In the genomic region with DNA sequence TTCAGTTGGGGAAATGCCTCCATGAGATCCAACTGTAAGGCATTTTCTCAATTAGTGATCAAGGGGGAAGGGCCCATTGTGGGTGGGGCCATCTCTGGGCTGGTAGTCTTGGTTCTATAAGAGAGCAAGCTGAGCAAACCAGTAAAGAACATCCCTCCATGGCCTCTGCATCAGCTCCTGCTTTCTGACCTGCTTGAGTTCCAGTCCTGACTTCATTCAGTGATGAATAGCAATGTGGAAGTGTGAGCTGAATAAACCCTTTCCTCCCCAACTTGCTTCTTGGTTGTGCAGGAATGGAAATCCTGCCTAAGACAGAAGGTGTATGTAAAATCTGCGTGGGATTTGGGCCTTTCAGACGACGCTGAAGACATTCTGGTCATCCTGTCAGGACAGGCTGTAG, we compare ENCODE assay signal across 8 mouse cellular contexts. TPM values are rescaled to one million over a fixed set of nuclear protein-coding genes. Genes with fewer than 3 reads are reported as not detected.
DNase-seq lines count a peak whose midpoint lies in the region; ATAC-seq and TF ChIP-seq lines count a peak whose summit lies in the region.
"Not testable (repeated sequence)": the region's sequence is repeated elsewhere in the genome, so short reads cannot be mapped to it uniquely, and the experiment has no call there.

No protein-coding gene starts in this region.

- H3K9ac ChIP-seq in forebrain, embryonic 16.5 days (replicated peaks; ENCODE audit: low read depth, low read length), result peak overlapping the region; percentile 61
- H3K9ac ChIP-seq in hindbrain, embryonic 11.5 days (ENCODE audit: low read depth, low read length), result peak overlapping the region; percentile 40
- peak overlapping the region; percentile 99 for H3K9ac ChIP-seq in kidney, embryonic 16.5 days (replicated peaks; ENCODE audit: low read length)
- peak overlapping the region; percentile 76 for H3K9ac ChIP-seq in liver, embryonic 12.5 days
- peak overlapping the region; percentile 94 for H3K9ac ChIP-seq in midbrain, embryonic 11.5 days (ENCODE audit: low read length)

- DNase-seq in embryonic facial prominence, embryonic 10.5 days (ENCODE audit: low spot score); hindbrain, embryonic 11.5 days (ENCODE audit: low spot score): not testable (repeated sequence)
- DNase-seq in midbrain, embryonic 11.5 days (ENCODE audit: low spot score, missing footprints), result peak; percentile 56
- DNase-seq in spleen, postnatal 10 days (ENCODE audit: low spot score in 2 of 2), result peak; percentile 54 to 65

- not testable (repeated sequence) for H3K27me3 ChIP-seq in C2C12 (ENCODE audit: control insufficient read depth, insufficient read depth, insufficient read length); embryonic facial prominence, embryonic 10.5 days (replicated peaks; ENCODE audit: low read depth, poor library complexity, severe bottlenecking); forebrain, embryonic 16.5 days (replicated peaks; ENCODE audit: control insufficient read depth, insufficient read depth, low read length); hindbrain, embryonic 11.5 days (ENCODE audit: control insufficient read depth, insufficient read depth, low read length); kidney, embryonic 16.5 days (ENCODE audit: insufficient read depth, low read length); liver, embryonic 12.5 days (replicated peaks); midbrain, embryonic 11.5 days (ENCODE audit: control insufficient read depth, insufficient read depth, low read length)

- peaks cover 41% of the 10 kb centered on the region for H3K4me1 ChIP-seq in embryonic facial prominence, embryonic 10.5 days
- peaks cover 44% of the 10 kb centered on the region for H3K4me1 ChIP-seq in forebrain, embryonic 16.5 days (replicated peaks; ENCODE audit: control insufficient read depth, insufficient read depth, low read length)
- H3K4me1 ChIP-seq in hindbrain, embryonic 11.5 days (replicated peaks; ENCODE audit: control insufficient read depth, insufficient read depth, low read length), result peaks cover 16% of the 10 kb centered on the region
- peaks cover 41% of the 10 kb centered on the region for H3K4me1 ChIP-seq in kidney, embryonic 16.5 days (ENCODE audit: insufficient read depth, low read length)
- peaks cover 68% of the 10 kb centered on the region for H3K4me1 ChIP-seq in liver, embryonic 12.5 days
- H3K4me1 ChIP-seq in midbrain, embryonic 11.5 days (ENCODE audit: control insufficient read depth, insufficient read depth, low read length), result peaks cover 25% of the 10 kb centered on the region

- H3K79me3 ChIP-seq in C2C12 (ENCODE audit: low read depth), result peaks cover 44% of the 10 kb centered on the region

- not testable (repeated sequence) for H3K9me3 ChIP-seq in embryonic facial prominence, embryonic 10.5 days; forebrain, embryonic 16.5 days (ENCODE audit: control insufficient read depth, low read length); hindbrain, embryonic 11.5 days (ENCODE audit: control insufficient read depth, low read length); kidney, embryonic 16.5 days (ENCODE audit: low read length); liver, embryonic 12.5 days (replicated peaks); midbrain, embryonic 11.5 days (ENCODE audit: control insufficient read depth, low read length)

- peak overlapping the region; percentile 78 for H3K4me2 ChIP-seq in forebrain, embryonic 16.5 days (ENCODE audit: low read length)
- peak overlapping the region; percentile 39 for H3K4me2 ChIP-seq in hindbrain, embryonic 11.5 days (replicated peaks; ENCODE audit: low read depth, low read length)
- H3K4me2 ChIP-seq in kidney, embryonic 16.5 days (replicated peaks; ENCODE audit: low read depth, low read length), result peak overlapping the region; percentile 66
- peak overlapping the region; percentile 83 for H3K4me2 ChIP-seq in liver, embryonic 12.5 days
- peak overlapping the region; percentile 71 for H3K4me2 ChIP-seq in midbrain, embryonic 11.5 days

- not testable (repeated sequence) for TF ChIP-seq CTCF in C2C12 (IDR thresholded peaks at IDR 0.05; ENCODE audit: control insufficient read depth, insufficient read depth, insufficient read length)

- peaks cover 67% of the 10 kb centered on the region for H3K79me2 ChIP-seq in C2C12 (ENCODE audit: control insufficient read depth, insufficient read depth)

- H3ac ChIP-seq in C2C12 (ENCODE audit: control insufficient read depth, insufficient read length, low read depth), result peak overlapping the region; percentile 32

- not testable (repeated sequence) for ATAC-seq in forebrain, embryonic 16.5 days; hindbrain, embryonic 11.5 days (ENCODE audit: low FRiP score); kidney, embryonic 16.5 days (ENCODE audit: low FRiP score, low TSS enrichment); liver, embryonic 12.5 days; midbrain, embryonic 11.5 days (ENCODE audit: low FRiP score)

- H3K36me3 ChIP-seq in C2C12 (ENCODE audit: control insufficient read depth, insufficient read depth), result peaks cover 29% of the 10 kb centered on the region
- peaks cover 33% of the 10 kb centered on the region for H3K36me3 ChIP-seq in embryonic facial prominence, embryonic 10.5 days (replicated peaks)
- peaks cover 24% of the 10 kb centered on the region for H3K36me3 ChIP-seq in forebrain, embryonic 16.5 days (ENCODE audit: control insufficient read depth, insufficient read depth)
- peaks cover 20% of the 10 kb centered on the region for H3K36me3 ChIP-seq in hindbrain, embryonic 11.5 days (ENCODE audit: control insufficient read depth, insufficient read depth, low read length)
- peaks cover 26% of the 10 kb centered on the region for H3K36me3 ChIP-seq in kidney, embryonic 16.5 days (ENCODE audit: insufficient read depth, low read length)
- H3K36me3 ChIP-seq in liver, embryonic 12.5 days, result peaks cover 33% of the 10 kb centered on the region
- peaks cover 26% of the 10 kb centered on the region for H3K36me3 ChIP-seq in midbrain, embryonic 11.5 days (ENCODE audit: control insufficient read depth, insufficient read depth, low read length)

- H3K4me3 ChIP-seq in C2C12 (ENCODE audit: insufficient read depth, poor library complexity, severe bottlenecking), result peak overlapping the region; percentile 28
- H3K4me3 ChIP-seq in embryonic facial prominence, embryonic 10.5 days, result peak overlapping the region; percentile 70
- peak overlapping the region; percentile 63 for H3K4me3 ChIP-seq in forebrain, embryonic 16.5 days (replicated peaks; ENCODE audit: low read length)
- H3K4me3 ChIP-seq in hindbrain, embryonic 11.5 days (ENCODE audit: low read depth, low read length), result peak overlapping the region; percentile 77
- peak overlapping the region; percentile 97 for H3K4me3 ChIP-seq in kidney, embryonic 16.5 days (ENCODE audit: low read length)
- H3K4me3 ChIP-seq in liver, embryonic 12.5 days, result peak overlapping the region; percentile 74
- peak overlapping the region; percentile 96 for H3K4me3 ChIP-seq in midbrain, embryonic 11.5 days (ENCODE audit: low read depth, low read length)

- H3K27ac ChIP-seq in embryonic facial prominence, embryonic 10.5 days (replicated peaks), result peak overlapping the region; percentile 95
- H3K27ac ChIP-seq in forebrain, embryonic 16.5 days (ENCODE audit: low read length), result peak overlapping the region; percentile 94
- peak overlapping the region; percentile 18 for H3K27ac ChIP-seq in hindbrain, embryonic 11.5 days (ENCODE audit: low read depth, low read length)
- peak overlapping the region; percentile 96 for H3K27ac ChIP-seq in kidney, embryonic 16.5 days (ENCODE audit: low read length)
- peak overlapping the region; percentile 96 for H3K27ac ChIP-seq in liver, embryonic 12.5 days
- peak overlapping the region; percentile 94; the same call in 1 of the 2 replicates for H3K27ac ChIP-seq in midbrain, embryonic 11.5 days (ENCODE audit: low read depth, low read length)

- WGBS in embryonic facial prominence, embryonic 10.5 days, result 53% methylated on average over 3 of the region's 3 CpGs
- 41% methylated on average over 3 of the region's 3 CpGs for WGBS in forebrain, embryonic 16.5 days
- WGBS in hindbrain, embryonic 11.5 days, result 70% methylated on average over 3 of the region's 3 CpGs
- WGBS in kidney, embryonic 16.5 days, result 42% methylated on average over 3 of the region's 3 CpGs
- 67% methylated on average over 3 of the region's 3 CpGs for WGBS in liver, embryonic 12.5 days (ENCODE audit: insufficient replicate concordance)
- WGBS in midbrain, embryonic 11.5 days, result 58% methylated on average over 3 of the region's 3 CpGs

RNA-seq across cellular contexts. Expression of a gene that starts 0.9 kb away (rescaled TPM):
- 1,881 TPM for polyA plus RNA-seq in C2C12 (2012; fragmentation: generic; extraction: Trizol)
- 1,654 and 1,662 TPM in 2 replicates for polyA plus RNA-seq in embryonic facial prominence, embryonic 10.5 days (2016; fragmentation: Nextera tagmentation; extraction: Ambion mirVana)
- 1,979 and 2,045 TPM in 2 replicates for polyA plus RNA-seq in forebrain, embryonic 16.5 days (2015; fragmentation: Nextera tagmentation; extraction: Ambion mirVana)
- 1,599 and 1,667 TPM in 2 replicates for polyA plus RNA-seq in hindbrain, embryonic 11.5 days (2014; fragmentation: Nextera tagmentation; extraction: Ambion mirVana)
- 905 and 985 TPM in 2 replicates for polyA plus RNA-seq in kidney, embryonic 16.5 days (2015; fragmentation: Nextera tagmentation; extraction: Ambion mirVana)
- 577 and 600 TPM in 2 replicates for polyA plus RNA-seq in liver, embryonic 12.5 days (2016; fragmentation: Nextera tagmentation; extraction: Ambion mirVana)
- polyA plus RNA-seq in midbrain, embryonic 11.5 days (2014; fragmentation: Nextera tagmentation; extraction: Ambion mirVana), result 1,522 and 1,543 TPM in 2 replicates

RNA-seq across cellular contexts. Expression of a gene that starts 2.3 kb away (rescaled TPM):
- polyA plus RNA-seq in C2C12 (2012; fragmentation: generic; extraction: Trizol), result 16.6 TPM
- polyA plus RNA-seq in embryonic facial prominence, embryonic 10.5 days (2016; fragmentation: Nextera tagmentation; extraction: Ambion mirVana), result 18.4 and 21.2 TPM in 2 replicates
- polyA plus RNA-seq in forebrain, embryonic 16.5 days (2015; fragmentation: Nextera tagmentation; extraction: Ambion mirVana), result 10.6 and 13.2 TPM in 2 replicates
- 16.8 and 17.3 TPM in 2 replicates for polyA plus RNA-seq in hindbrain, embryonic 11.5 days (2014; fragmentation: Nextera tagmentation; extraction: Ambion mirVana)
- polyA plus RNA-seq in kidney, embryonic 16.5 days (2015; fragmentation: Nextera tagmentation; extraction: Ambion mirVana), result 16.3 and 16.7 TPM in 2 replicates
- polyA plus RNA-seq in liver, embryonic 12.5 days (2016; fragmentation: Nextera tagmentation; extraction: Ambion mirVana), result 14.2 and 15.0 TPM in 2 replicates
- 19.4 and 21.5 TPM in 2 replicates for polyA plus RNA-seq in midbrain, embryonic 11.5 days (2014; fragmentation: Nextera tagmentation; extraction: Ambion mirVana)

RNA-seq across cellular contexts. Expression of a gene that starts 16.0 kb away (rescaled TPM):
- 57.2 TPM for polyA plus RNA-seq in C2C12 (2012; fragmentation: generic; extraction: Trizol)
- 45.9 and 49.2 TPM in 2 replicates for polyA plus RNA-seq in embryonic facial prominence, embryonic 10.5 days (2016; fragmentation: Nextera tagmentation; extraction: Ambion mirVana)
- polyA plus RNA-seq in forebrain, embryonic 16.5 days (2015; fragmentation: Nextera tagmentation; extraction: Ambion mirVana), result 83.5 and 89.3 TPM in 2 replicates
- polyA plus RNA-seq in hindbrain, embryonic 11.5 days (2014; fragmentation: Nextera tagmentation; extraction: Ambion mirVana), result 48.1 and 50.0 TPM in 2 replicates
- polyA plus RNA-seq in kidney, embryonic 16.5 days (2015; fragmentation: Nextera tagmentation; extraction: Ambion mirVana), result 52.7 and 56.9 TPM in 2 replicates
- polyA plus RNA-seq in liver, embryonic 12.5 days (2016; fragmentation: Nextera tagmentation; extraction: Ambion mirVana), result 38.0 and 43.1 TPM in 2 replicates
- polyA plus RNA-seq in midbrain, embryonic 11.5 days (2014; fragmentation: Nextera tagmentation; extraction: Ambion mirVana), result 46.9 and 47.4 TPM in 2 replicates

RNA-seq across cellular contexts. Expression of a gene that starts 17.5 kb away (rescaled TPM):
- polyA plus RNA-seq in C2C12 (2012; fragmentation: generic; extraction: Trizol), result 55.2 TPM
- 3.7 and 4.4 TPM in 2 replicates for polyA plus RNA-seq in embryonic facial prominence, embryonic 10.5 days (2016; fragmentation: Nextera tagmentation; extraction: Ambion mirVana)
- polyA plus RNA-seq in forebrain, embryonic 16.5 days (2015; fragmentation: Nextera tagmentation; extraction: Ambion mirVana), result 6.4 and 9.9 TPM in 2 replicates
- polyA plus RNA-seq in hindbrain, embryonic 11.5 days (2014; fragmentation: Nextera tagmentation; extraction: Ambion mirVana), result 3.6 and 4.0 TPM in 2 replicates
- 33.5 and 40.4 TPM in 2 replicates for polyA plus RNA-seq in kidney, embryonic 16.5 days (2015; fragmentation: Nextera tagmentation; extraction: Ambion mirVana)
- polyA plus RNA-seq in liver, embryonic 12.5 days (2016; fragmentation: Nextera tagmentation; extraction: Ambion mirVana), result 16.8 and 19.9 TPM in 2 replicates
- 2.5 and 4.0 TPM in 2 replicates for polyA plus RNA-seq in midbrain, embryonic 11.5 days (2014; fragmentation: Nextera tagmentation; extraction: Ambion mirVana)

RNA-seq across cellular contexts. Expression of a gene that starts 22.1 kb away (rescaled TPM):
- 25.5 TPM for polyA plus RNA-seq in C2C12 (2012; fragmentation: generic; extraction: Trizol)
- 64.6 and 65.1 TPM in 2 replicates for polyA plus RNA-seq in embryonic facial prominence, embryonic 10.5 days (2016; fragmentation: Nextera tagmentation; extraction: Ambion mirVana)
- 23.4 and 26.1 TPM in 2 replicates for polyA plus RNA-seq in forebrain, embryonic 16.5 days (2015; fragmentation: Nextera tagmentation; extraction: Ambion mirVana)
- 49.2 and 51.0 TPM in 2 replicates for polyA plus RNA-seq in hindbrain, embryonic 11.5 days (2014; fragmentation: Nextera tagmentation; extraction: Ambion mirVana)
- polyA plus RNA-seq in kidney, embryonic 16.5 days (2015; fragmentation: Nextera tagmentation; extraction: Ambion mirVana), result 63.3 and 67.0 TPM in 2 replicates
- 29.5 and 29.8 TPM in 2 replicates for polyA plus RNA-seq in liver, embryonic 12.5 days (2016; fragmentation: Nextera tagmentation; extraction: Ambion mirVana)
- polyA plus RNA-seq in midbrain, embryonic 11.5 days (2014; fragmentation: Nextera tagmentation; extraction: Ambion mirVana), result 59.8 and 61.0 TPM in 2 replicates

Comparison
In these comparisons a context has a peak if more than half of its experiments do, and no peak if none do; other contexts are left out.
1. H3K4me3 ChIP-seq: peak in every context shown above with its lines; median percentile 97 in kidney, embryonic 16.5 days; 96 in midbrain, embryonic 11.5 days; 77 in hindbrain, embryonic 11.5 days; 74 in liver, embryonic 12.5 days; 70 in embryonic facial prominence, embryonic 10.5 days; 63 in forebrain, embryonic 16.5 days; 28 in C2C12.
2. H3K27ac ChIP-seq: peak in every context shown above with its lines; median percentile 96 in kidney, embryonic 16.5 days; 96 in liver, embryonic 12.5 days; 95 in embryonic facial prominence, embryonic 10.5 days; 94 in forebrain, embryonic 16.5 days; 94 in midbrain, embryonic 11.5 days; 18 in hindbrain, embryonic 11.5 days.
3. H3K9ac ChIP-seq: peak in every context shown above with its lines; median percentile 99 in kidney, embryonic 16.5 days; 94 in midbrain, embryonic 11.5 days; 76 in liver, embryonic 12.5 days; 61 in forebrain, embryonic 16.5 days; 40 in hindbrain, embryonic 11.5 days.